Mouse (Mus musculus): ENCODE measurements around the gene Try4. TPM values are rescaled to one million over a fixed set of nuclear protein-coding genes. Genes with fewer than 3 reads are reported as not detected.
"Not testable (repeated sequence)": the region's sequence is repeated elsewhere in the genome, so short reads cannot be mapped to it uniquely, and the experiment has no call there.

The Try4 gene
- total RNA-seq (2021), result not detected

- intact Hi-C loops (cut with DNase I), result no loop called here
Observed at GRCm38 (mm10) chr6:41301969-41302368, at the start of gene Try4. Gene Try4, plus strand, starts transcription at chr6:41302269.

GRCm38 (mm10) chr6:41253314-41253713 lies 48.8 kb upstream of the Try4 start:
- DNase-seq (ENCODE audit: low spot score); intact Hi-C loops (cut with DNase I): not testable (repeated sequence)

More at GRCm38 (mm10) chr6:41301969-41302368, at the start of gene Try4:
- no peak for DNase-seq (ENCODE audit: low spot score)

GRCm38 (mm10) chr6:41256424-41256823 lies 45.6 kb upstream of the Try4 start:
- no peak for DNase-seq (ENCODE audit: low spot score)

GRCm38 (mm10) chr6:41257432-41257831 lies 44.6 kb upstream of the Try4 start:
- intact Hi-C loops (cut with DNase I), result no loop called here
- no peak for DNase-seq (ENCODE audit: low spot score)

More at GRCm38 (mm10) chr6:41256424-41256823, 45.6 kb upstream of the Try4 start:
- intact Hi-C loops (cut with DNase I), result no loop called here

- intact Hi-C loops (cut with DNase I), result loop anchor here (5.0 kb wide), 1 partner anchor 270 kb away; no protein-coding TSS in a partner anchor
- no peak for DNase-seq (ENCODE audit: low spot score)
Observed at GRCm38 (mm10) chr6:41262796-41263195, 39.3 kb upstream of the Try4 start.

- no peak for DNase-seq (ENCODE audit: low spot score)
- intact Hi-C loops (cut with DNase I), result no loop called here
Observed at GRCm38 (mm10) chr6:41266140-41266539, 35.9 kb upstream of the Try4 start.

GRCm38 (mm10) chr6:41298255-41298654 lies 3.8 kb upstream of the Try4 start:
- DNase-seq (ENCODE audit: low spot score), result no peak
- intact Hi-C loops (cut with DNase I), result no loop called here

GRCm38 (mm10) chr6:41316741-41317140 lies 14.7 kb downstream of the Try4 start, which contains the start of gene Try5:
Gene Try5, minus strand, starts transcription at chr6:41316841.
- DNase-seq (ENCODE audit: low spot score); intact Hi-C loops (cut with DNase I): not testable (repeated sequence)

- intact Hi-C loops (cut with DNase I), result loop anchor here (2.0 kb wide), 1 partner anchor 65 kb away; no protein-coding TSS in a partner anchor
- DNase-seq (ENCODE audit: low spot score), result no peak
Observed at GRCm38 (mm10) chr6:41353932-41354331, 51.9 kb downstream of the Try4 start, which contains the start of gene Try10. Gene Try10, plus strand, starts transcription at chr6:41354105.

Other genes starting within 250 kb of the Try4 start
- not detected for gene Try5, start 14.6 kb downstream of the Try4 start, total RNA-seq (2021)
- not detected for gene Try10, start 51.8 kb downstream of the Try4 start, total RNA-seq (2021)
- not detected for gene Prss3, start 75.4 kb downstream of the Try4 start, total RNA-seq (2021)
- gene Gm5771, start 90.1 kb downstream of the Try4 start, total RNA-seq (2021), result not detected
- not detected for gene Gm10334, start 143.9 kb downstream of the Try4 start, total RNA-seq (2021)
- gene Prss1, start 156.7 kb downstream of the Try4 start, total RNA-seq (2021), result not detected
- gene Prss2, start 219.5 kb downstream of the Try4 start, total RNA-seq (2021), result not detected

Data from heart, postnatal 25 days (tissue).